Mouse (Mus musculus) adrenal gland, postnatal 0 days (tissue): ENCODE data around the gene Zfp52. TPM values are rescaled to one million over a fixed set of nuclear protein-coding genes. Genes with fewer than 3 reads are reported as not detected.

Experiments used
- polyA plus RNA-seq: library from polyadenylated mRNA; unstranded; fragments of >200 nt; fragmentation: Nextera tagmentation; extraction: Ambion mirVana; gene quantifications from 2 replicates; pipeline ENCODE4 v1.2.1, GENCODE M21; 2015

The Zfp52 gene
- 16.3 and 25.1 TPM in 2 replicates for polyA plus RNA-seq

DNA sequence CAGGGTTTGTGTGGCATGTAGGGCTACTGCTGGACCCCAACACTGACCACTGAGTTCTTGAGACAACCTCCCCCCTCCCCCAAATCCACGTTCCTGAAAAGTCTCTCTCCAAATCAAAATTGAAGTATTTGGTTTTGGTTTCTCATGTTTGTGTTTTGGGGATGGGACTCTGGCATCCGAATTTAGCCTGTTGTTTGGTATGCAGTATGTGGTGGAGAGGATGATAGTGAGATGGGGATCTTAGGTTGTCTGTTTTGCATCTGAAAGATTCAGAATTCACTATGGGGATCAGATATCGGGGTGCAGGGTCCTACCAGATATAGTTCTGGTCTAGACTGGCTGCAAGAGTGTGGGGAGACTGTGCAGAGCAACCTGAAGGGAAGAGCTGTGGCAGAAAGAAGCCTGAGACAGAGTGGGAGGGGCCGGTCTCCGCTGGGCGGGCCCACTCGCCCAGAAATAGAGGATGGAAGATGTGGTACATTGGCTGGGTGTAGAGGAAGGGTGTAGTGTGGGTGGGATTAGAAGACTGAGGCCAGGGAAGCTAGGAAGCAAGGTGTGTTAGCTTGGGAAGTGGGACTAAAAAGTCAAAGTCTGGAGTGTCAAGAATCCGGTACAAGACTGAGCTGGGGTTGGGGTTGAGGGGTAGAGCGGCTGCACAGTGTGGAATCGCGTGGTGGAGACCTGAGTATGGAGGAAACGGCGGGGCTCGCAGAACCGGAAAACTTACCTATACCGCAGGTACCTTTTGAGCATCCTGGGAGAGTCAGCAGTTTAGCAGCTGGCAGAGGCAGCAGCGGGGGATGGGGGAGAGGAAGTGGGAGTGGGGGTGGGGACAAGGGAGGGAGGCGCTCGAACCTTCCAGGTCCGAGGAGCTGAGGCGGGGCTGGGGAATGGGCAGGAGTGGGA is at the start of gene Zfp52:
Gene Zfp52 (plus strand): TSS at position 444 of the 906 bp plus-strand sequence.

DNA sequence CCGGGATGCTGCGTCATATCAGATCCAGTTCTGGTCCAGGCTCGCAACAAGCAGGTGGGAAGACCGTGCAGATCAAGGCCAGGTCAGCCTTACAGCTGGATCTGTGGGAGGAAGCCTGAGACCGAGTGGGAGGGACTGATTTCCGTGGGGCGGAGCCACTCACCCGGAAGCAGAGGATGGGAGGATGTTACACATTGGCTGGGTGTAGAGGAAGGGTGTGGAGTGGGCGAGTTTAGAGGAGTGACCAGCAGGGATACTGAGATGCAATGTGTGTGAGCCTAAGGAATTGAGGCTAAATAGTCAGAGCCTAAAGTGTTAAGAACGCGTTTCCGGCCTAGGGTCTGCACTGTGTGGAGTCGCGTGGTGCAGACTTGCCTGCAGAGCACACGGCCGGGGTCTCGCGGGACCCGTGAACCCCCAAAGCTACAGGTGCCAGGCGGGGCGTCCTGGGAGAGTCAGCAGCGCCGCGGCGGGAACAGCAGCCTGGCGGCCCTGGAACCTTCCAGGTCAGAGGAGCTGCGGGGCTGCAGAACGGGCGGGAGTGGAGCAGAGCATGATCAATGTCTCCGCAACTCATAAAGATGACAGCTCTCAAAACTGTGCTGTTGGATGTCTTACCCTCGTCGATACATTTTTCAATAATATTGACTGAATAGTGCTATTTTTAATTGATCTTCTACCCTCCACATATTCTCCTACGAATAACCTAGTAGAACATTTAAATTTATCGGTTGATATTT is 46.4 kb upstream of the Zfp52 start, which contains the start of gene Zfp53:
Gene Zfp53 (plus strand): TSS at position 239 of the 740 bp plus-strand sequence.

DNA sequence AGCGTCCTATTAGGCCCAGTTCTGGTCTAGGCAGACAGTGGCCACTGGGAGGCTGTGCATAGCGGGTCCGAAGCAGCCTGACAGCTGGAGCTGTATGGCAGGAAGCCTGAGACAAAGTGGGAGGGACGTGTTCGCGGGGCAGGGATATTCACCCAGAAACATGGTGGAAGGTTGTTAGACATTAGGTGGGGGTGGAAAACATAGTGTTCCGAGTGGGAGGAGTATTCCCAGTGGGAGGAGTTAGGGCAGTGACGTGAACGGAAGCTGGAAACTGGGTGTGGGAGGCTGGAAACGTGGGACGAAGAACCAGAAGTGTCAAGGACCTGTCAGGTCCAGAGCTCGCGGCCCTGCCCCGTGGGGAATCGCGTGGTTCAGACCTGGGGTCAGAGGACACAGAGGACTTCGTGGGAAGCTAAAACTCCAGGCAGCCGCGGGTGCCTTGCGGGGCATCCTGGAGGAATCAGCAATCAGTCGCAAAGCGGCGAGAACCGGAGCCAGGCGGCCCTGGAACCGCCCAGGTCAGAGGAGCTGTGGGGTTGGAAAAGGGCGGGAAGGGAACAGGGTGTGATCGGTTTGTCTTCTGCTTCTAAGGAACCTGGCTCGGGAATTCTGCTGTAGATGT is 31.5 kb downstream of the Zfp52 start, which contains the start of gene Zfp948:
Gene Zfp948 (plus strand): TSS at position 281 of the 622 bp plus-strand sequence.

Other genes starting within 250 kb of the Zfp52 start
- not detected in 2 replicates for gene Vmn1r237, start 223.7 kb upstream of the Zfp52 start, polyA plus RNA-seq
- 6.4 and 6.7 TPM in 2 replicates for gene Zfp677, start 151.8 kb upstream of the Zfp52 start, polyA plus RNA-seq
- 7.4 TPM in 2 replicates for gene Zfp54, start 112.3 kb upstream of the Zfp52 start, polyA plus RNA-seq
- 14.5 and 15.4 TPM in 2 replicates for gene Zfp51, start 85.2 kb upstream of the Zfp52 start, polyA plus RNA-seq
- 6.4 and 8.0 TPM in 2 replicates for gene Zfp53, start 46.5 kb upstream of the Zfp52 start, polyA plus RNA-seq
- 15.1 and 19.5 TPM in 2 replicates for gene Zfp948, start 31.5 kb downstream of the Zfp52 start, polyA plus RNA-seq
- gene Zfp983, start 115.1 kb downstream of the Zfp52 start, polyA plus RNA-seq = 3.7 TPM in 2 replicates
- 4.0 and 8.3 TPM in 2 replicates for gene Gm10226, start 156.3 kb downstream of the Zfp52 start, polyA plus RNA-seq
- gene Zfp760, start 172.2 kb downstream of the Zfp52 start, polyA plus RNA-seq = 6.1 and 6.6 TPM in 2 replicates
- 4.7 and 5.4 TPM in 2 replicates for gene Zfp229, start 195.3 kb downstream of the Zfp52 start, polyA plus RNA-seq